Mouse (Mus musculus) central nervous system, embryonic 14 days (tissue): ENCODE measurements around the gene Zyx. TPM values are rescaled to one million over a fixed set of nuclear protein-coding genes. Genes with fewer than 3 reads are reported as not detected.

Experiments used
- polyA plus RNA-seq: library from polyadenylated mRNA; depleted of rRNA; stranded (reverse); fragments of >200 nt; gene quantifications from 2 replicates; pipeline ENCODE4 v1.2.3, GENCODE M21; 2012; rRNA removed

The Zyx gene
- polyA plus RNA-seq: 57.3 and 77.9 TPM in 2 replicates

DNA sequence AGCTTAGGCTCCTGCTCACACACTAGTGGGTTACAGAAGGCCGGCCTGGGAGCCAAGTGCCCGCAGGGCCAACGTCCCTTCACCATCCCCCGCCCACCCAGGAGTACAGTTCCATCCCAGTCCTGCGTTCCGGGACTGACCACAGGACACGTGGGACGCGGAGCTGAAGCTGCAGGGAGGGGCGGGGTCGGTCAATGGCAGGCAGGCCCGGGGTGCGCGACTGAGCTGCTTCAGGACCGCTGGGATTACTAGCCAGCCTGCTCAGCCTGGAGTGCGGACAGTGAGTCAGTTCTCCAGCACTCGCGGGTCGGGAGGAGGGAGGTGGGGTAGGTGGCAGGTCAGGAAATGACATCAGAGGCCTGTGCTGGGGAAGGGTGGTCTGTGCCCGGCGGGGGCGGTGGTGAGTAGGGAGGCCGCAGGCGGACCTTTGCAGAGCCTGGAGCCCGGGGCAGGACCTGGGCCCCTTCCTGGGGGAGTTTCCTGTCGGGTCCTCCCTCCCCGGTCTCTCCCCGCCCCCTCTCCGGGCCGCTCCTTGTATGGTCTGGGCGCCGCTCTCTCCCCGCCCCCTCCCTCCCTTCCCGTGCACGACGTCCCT is at the start of gene Zyx:
Zyx (plus strand) TSS at position 205 of the 595 bp plus-strand sequence.

DNA sequence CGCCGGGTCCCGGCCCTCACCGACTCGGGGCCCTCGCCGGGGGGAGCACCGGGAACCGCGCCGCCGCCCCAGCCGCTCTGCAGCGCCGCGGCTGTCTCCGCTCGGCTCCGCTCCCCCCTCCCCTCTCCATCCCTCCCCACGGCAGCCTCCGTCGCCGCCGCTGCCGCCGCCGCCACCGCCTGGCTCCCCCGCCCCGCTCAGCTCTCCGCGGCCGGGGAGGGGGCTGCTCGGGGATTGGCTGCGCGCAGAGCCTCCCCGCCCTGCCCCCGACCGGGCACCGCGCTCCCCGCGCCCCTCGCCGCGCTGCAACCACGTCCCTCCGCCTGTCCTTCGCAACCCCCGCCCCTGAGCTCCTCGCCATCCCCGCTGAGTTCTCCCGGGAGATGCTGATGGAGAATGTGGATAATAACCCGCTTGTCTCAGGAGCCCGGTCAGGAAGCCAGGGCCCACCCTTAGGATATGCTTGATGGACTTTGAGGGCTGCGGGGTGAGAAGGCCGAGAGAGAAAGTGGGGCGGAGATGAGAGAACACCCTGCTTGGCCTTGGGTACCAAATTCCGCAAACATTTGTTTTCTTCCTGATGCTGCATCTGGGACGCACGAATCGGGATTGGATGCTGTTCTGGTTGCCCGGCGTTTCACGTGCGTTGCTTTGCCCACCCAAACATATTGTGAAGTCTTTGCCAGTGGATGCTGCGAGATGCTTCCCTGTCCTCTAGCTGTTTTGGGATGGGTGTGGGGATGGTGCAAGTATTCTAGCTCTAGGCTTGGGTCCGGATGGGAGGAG is 24.8 kb upstream of the Zyx start, which contains the start of gene Fam131b:
Fam131b (minus strand) TSS at position 162 of the 786 bp plus-strand sequence.

DNA sequence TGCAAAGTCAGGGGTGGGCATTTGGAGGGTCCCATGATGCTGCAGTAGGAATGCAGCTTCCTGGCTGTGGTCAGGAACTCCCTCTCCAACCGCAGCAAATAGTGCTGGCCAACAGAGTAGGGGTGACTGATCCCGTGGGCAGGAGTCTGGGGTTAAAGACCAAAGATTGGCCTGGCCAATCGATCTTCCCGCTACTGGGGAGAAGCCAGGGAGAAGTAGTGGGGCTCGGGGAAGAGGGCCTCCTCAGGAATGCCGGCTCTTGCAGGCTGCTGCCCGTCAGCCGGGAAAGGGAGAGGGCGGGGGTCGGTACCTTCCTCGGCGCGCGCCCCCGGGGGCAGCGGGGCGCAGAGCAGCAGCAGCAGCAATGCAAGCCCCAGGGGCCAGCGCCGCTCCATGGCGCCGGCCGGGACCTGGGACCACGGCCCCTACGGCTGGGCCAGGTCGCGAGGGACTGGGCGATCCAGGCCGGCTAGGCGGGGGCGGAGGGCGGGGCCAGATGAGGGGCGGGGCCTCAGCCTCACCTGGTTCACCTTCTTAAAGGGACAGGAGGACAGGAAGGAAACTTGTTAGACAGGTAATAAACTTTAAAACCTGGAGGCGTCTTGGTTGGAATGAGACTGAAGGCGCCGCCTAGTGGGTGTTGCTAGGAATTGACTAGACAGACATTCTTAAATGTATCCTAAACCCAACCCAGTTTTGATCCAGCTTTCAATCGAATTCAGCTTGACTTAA is 23.6 kb downstream of the Zyx start, which contains the start of gene Epha1:
Epha1 (minus strand) TSS at position 453 of the 732 bp plus-strand sequence.

DNA sequence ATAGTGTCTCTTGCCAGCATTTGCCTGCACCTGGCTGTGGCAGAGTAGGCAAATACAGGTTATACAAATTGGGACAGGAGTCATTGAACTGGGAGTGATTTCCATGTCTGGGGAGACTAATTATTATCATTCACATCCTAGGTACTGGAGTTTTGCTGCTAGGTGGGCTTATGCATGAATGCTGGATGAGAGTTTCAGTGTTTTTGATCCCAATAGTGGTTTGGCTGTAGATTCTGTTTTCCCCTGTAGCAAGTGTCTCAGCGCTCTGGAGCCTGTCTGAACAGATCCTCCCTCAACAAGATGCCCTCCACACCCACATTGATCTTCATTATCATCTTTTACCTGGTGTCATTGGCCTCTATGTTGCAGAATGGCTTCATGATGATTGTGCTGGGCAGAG is 50.5 kb downstream of the Zyx start, which contains the start of gene Tas2r143:
Tas2r143 (plus strand) TSS at position 301 of the 400 bp plus-strand sequence.

DNA sequence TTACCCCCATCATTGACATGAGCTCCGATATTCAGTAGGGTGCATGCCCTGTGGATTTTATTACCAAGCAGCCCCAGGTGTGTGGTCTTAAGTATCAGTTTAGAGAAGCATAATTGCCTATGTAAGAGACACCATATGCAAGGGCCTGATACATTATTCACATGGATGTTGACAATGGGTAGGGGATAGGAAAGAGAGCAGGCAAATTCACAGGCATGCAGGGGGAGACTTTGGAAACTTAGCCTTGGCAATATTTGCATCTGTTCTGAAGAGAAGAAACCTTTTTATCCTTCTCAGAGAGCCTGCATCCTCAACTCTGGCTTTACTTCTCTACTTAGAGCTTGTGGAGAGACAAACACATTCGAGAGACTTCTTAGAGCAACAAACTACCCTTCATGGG is 55.7 kb downstream of the Zyx start, which contains the start of gene Tas2r135:
Tas2r135 (plus strand) TSS at position 301 of the 400 bp plus-strand sequence.

Other genes starting within 250 kb of the Zyx start
- not detected in 2 replicates for gene Tas2r139, start 208.7 kb upstream of the Zyx start, polyA plus RNA-seq
- gene Tas2r144, start 134.3 kb upstream of the Zyx start, polyA plus RNA-seq: not detected in 2 replicates
- gene Gstk1, start 103.7 kb upstream of the Zyx start, polyA plus RNA-seq: 10.6 and 11.0 TPM in 2 replicates
- 0.16 and 0.34 TPM in 2 replicates for gene Tmem139, start 87.7 kb upstream of the Zyx start, polyA plus RNA-seq
- gene Casp2, start 84.6 kb upstream of the Zyx start, polyA plus RNA-seq: 84.5 and 96.7 TPM in 2 replicates
- 10.5 and 11.9 TPM in 2 replicates for gene Clcn1, start 62.9 kb upstream of the Zyx start, polyA plus RNA-seq
- gene Fam131b, start 25.0 kb upstream of the Zyx start, polyA plus RNA-seq: 27.0 and 29.4 TPM in 2 replicates
- 0.47 and 2.9 TPM in 2 replicates for gene Epha1, start 23.6 kb downstream of the Zyx start, polyA plus RNA-seq
- not detected in 2 replicates for gene Tas2r143, start 50.6 kb downstream of the Zyx start, polyA plus RNA-seq
- gene Tas2r135, start 55.8 kb downstream of the Zyx start, polyA plus RNA-seq: 0.07 TPM in 1 of 2 replicates, not detected in the other
- not detected in 2 replicates for gene Tas2r126, start 84.9 kb downstream of the Zyx start, polyA plus RNA-seq
- not detected in 2 replicates for gene Olfr458, start 115.6 kb downstream of the Zyx start, polyA plus RNA-seq
- gene Olfr457, start 126.7 kb downstream of the Zyx start, polyA plus RNA-seq: not detected in 2 replicates
- gene Olfr456, start 137.6 kb downstream of the Zyx start, polyA plus RNA-seq: not detected in 2 replicates
- not detected in 2 replicates for gene Olfr455, start 198.0 kb downstream of the Zyx start, polyA plus RNA-seq
- not detected in 2 replicates for gene Tcaf3, start 248.1 kb downstream of the Zyx start, polyA plus RNA-seq